ENCODE assay signal across 1 mouse cellular context in genomic region chr12:59067095-59067494, GRCm38 (mm10).
TF ChIP-seq lines count a peak whose summit lies in the region.

No protein-coding gene starts in this region.

TF ChIP-seq in ES-E14, 5 proteins besides CTCF, POLR2A, EP300 and RAD21 (continued from another document):
- no peak for TF ChIP-seq CHD2 (IDR thresholded peaks at IDR 0.05; ENCODE audit: low read depth, low read length)
- TF ChIP-seq ZC3H11A (IDR thresholded peaks at IDR 0.05; ENCODE audit: borderline replicate concordance, low read depth, low read length), result no peak
- no peak for TF ChIP-seq MAFK (IDR thresholded peaks at IDR 0.05; ENCODE audit: insufficient read depth, low read depth, low read length)
- TF ChIP-seq HCFC1 (IDR thresholded peaks at IDR 0.05; ENCODE audit: borderline replicate concordance, insufficient read depth, low read length), result no peak
